Mouse (Mus musculus): ENCODE data around the gene Igtp. TPM values are rescaled to one million over a fixed set of nuclear protein-coding genes. Genes with fewer than 3 reads are reported as not detected.

Gene Igtp
- polyA plus RNA-seq, 1 experiment from 2014 or later, result 1.2 TPM

DNA sequence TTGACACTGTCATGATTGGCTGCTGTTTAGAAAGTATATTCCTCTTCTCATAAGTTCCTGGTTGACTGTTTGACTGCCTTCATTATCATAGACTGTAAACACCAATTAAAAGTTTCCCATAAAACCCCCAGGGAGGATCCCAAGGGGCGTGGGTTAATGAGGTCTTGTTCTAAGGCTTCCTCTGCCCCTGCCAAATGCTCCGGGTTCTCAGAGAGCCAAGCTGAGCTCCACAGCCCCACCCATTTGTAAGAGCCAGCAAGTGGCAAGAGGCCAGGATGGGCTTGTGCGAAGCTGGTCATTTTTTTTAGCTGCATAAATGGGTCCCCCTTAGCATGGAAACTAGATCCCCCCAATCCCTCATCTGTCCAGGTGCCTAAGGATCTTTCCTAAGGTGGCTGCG is 47.9 kb downstream of the Igtp start:
- H3K9me3 ChIP-seq, result no peaks in the 10 kb centered on the region
- 60% methylated on average over 4 of the region's 4 CpGs for WGBS
- DNase-seq (ENCODE audit: extremely low spot score, low spot score), result no peak
- H3K4me1 ChIP-seq, result peaks cover 6% of the 10 kb centered on the region; the same call in 1 of the 2 replicates
- no peak overlapping the region for H3K27ac ChIP-seq
- no peaks in the 10 kb centered on the region for H3K27me3 ChIP-seq (ENCODE audit: poor library complexity, severe bottlenecking)
- H3K4me3 ChIP-seq, result no peak overlapping the region
- no peaks in the 10 kb centered on the region for H3K36me3 ChIP-seq (replicated peaks)

DNA sequence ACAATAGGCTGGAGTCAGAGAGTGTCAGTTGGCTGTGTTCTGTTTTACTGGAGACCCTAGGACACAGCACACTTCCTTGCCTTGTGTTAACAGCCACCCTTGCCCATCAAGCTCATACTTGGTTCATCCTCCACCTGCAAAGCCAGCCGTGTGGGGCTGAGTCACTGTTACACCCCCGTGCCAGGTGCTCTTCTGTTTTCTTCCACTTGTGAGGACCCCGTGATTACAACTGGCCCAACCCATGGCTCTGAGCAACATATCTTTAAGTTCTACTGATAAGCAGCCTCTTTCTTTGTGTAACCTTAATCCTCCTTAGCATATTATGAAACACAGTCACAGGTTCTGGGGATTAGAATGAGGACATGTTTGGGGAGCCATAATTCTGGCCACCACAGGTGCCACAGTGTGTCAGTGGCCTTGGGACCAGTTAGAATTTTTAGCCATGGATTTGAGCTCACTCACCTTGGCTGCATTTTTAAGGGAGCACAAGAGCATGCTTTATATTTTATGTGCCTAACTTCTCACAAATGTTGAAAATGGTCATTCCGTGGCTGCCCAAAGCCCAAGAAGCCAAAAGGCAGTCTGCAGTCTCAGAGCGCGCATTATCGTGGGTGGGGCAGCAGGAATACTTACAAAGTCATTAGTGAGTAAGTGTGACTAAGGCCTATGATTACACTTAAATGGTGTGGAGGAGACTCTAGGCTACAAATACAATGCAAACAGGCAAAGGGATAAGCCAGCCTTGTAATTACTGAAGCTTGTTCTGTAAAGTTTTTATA is 50.0 kb downstream of the Igtp start:
- no peak for DNase-seq (ENCODE audit: extremely low spot score, low spot score)
- Histone ChIP-seq H3K4me3 (no peak overlapping the region), H3K36me3 (replicated peaks) (no peaks in the 10 kb centered on the region), H3K27ac (no peak overlapping the region), H3K4me1 (peaks cover 6% of the 10 kb centered on the region; the same call in 1 of the 2 replicates), H3K27me3 (ENCODE audit: poor library complexity, severe bottlenecking) (no peaks in the 10 kb centered on the region), H3K9me3 (no peaks in the 10 kb centered on the region)
- whole genome bisulfite sequencing, result 84% methylated on average over 7 of the region's 7 CpGs

DNA sequence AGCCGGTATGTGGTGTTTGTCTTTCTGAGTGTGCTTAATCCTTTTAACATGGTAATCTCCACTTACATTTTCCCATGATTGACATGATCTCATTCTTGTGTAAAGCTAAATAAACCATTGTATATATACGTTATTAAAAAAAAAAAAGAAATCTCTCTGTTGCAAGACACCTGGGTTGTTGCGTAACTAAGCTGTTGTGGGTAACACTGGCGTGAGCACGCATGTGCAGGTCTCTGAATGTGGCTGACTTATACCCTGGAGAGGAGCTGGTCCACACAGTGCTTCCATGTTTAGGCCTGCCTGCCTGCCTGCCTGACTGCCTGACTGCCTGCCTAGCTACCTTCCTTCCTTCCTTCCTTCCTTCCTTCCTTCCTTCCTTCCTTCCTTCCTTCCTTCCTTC is 51.2 kb downstream of the Igtp start:
- WGBS, result 86% methylated on average over 5 of the region's 5 CpGs
- no peak for DNase-seq (ENCODE audit: extremely low spot score, low spot score)

DNA sequence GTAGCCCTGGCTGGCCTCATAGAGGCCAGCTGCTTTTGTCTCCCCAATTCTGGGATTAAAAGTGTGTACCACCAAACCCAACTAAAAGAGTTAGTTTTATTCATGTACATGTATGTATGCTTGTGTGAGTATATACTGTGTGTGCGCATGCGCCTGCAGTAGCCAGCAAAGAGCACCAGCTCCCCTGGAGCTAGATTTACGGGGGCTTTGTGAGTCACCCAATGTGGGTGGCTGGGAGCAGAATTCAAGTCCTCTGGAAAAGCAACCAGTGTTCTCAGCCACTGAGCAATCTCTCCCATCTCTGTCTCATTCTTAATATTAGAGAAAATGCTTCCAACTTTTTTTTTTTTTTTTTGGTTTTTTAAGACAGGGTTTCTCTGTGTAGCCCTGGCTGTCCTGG is 55.1 kb downstream of the Igtp start:
- Histone ChIP-seq H3K4me3 (no peak overlapping the region), H3K27me3 (ENCODE audit: poor library complexity, severe bottlenecking) (no peaks in the 10 kb centered on the region), H3K9me3 (no peaks in the 10 kb centered on the region), H3K4me1 (no peaks in the 10 kb centered on the region), H3K27ac (no peak overlapping the region), H3K36me3 (replicated peaks) (no peaks in the 10 kb centered on the region)
- WGBS, result 94% methylated on average over 3 of the region's 3 CpGs
- DNase-seq (ENCODE audit: extremely low spot score, low spot score), result no peak

More for the DNA sequence above, 51.2 kb downstream of the Igtp start:
- Histone ChIP-seq H3K36me3 (replicated peaks) (no peaks in the 10 kb centered on the region), H3K4me1 (peaks cover 6% of the 10 kb centered on the region; the same call in 1 of the 2 replicates), H3K4me3 (no peak overlapping the region), H3K27ac (no peak overlapping the region), H3K9me3 (no peaks in the 10 kb centered on the region), H3K27me3 (ENCODE audit: poor library complexity, severe bottlenecking) (no peaks in the 10 kb centered on the region)

Other genes starting within 250 kb of the Igtp start
- 17.3 and 18.6 TPM in 2 replicates for gene Larp1, start 190.5 kb upstream of the Igtp start, polyA plus RNA-seq (2016; fragmentation: Nextera tagmentation; extraction: Ambion mirVana)
- gene Gm12248, start 106.4 kb upstream of the Igtp start, polyA plus RNA-seq (2016; fragmentation: Nextera tagmentation; extraction: Ambion mirVana), result not detected in 2 replicates
- gene Cnot8, start 95.4 kb upstream of the Igtp start, polyA plus RNA-seq (2016; fragmentation: Nextera tagmentation; extraction: Ambion mirVana), result 90.9 and 96.1 TPM in 2 replicates
- gene Gemin5, start 31.0 kb upstream of the Igtp start, polyA plus RNA-seq (2016; fragmentation: Nextera tagmentation; extraction: Ambion mirVana), result 38.6 and 39.5 TPM in 2 replicates
- gene Mrpl22, start 27.9 kb upstream of the Igtp start, polyA plus RNA-seq (2016; fragmentation: Nextera tagmentation; extraction: Ambion mirVana), result 141 and 146 TPM in 2 replicates
- gene Irgm2, start 62 bp downstream of the Igtp start, polyA plus RNA-seq (2016; fragmentation: Nextera tagmentation; extraction: Ambion mirVana), result 0.20 and 0.26 TPM in 2 replicates
- gene 4930438A08Rik, start 75.2 kb downstream of the Igtp start, polyA plus RNA-seq (2016; fragmentation: Nextera tagmentation; extraction: Ambion mirVana), result not detected in 2 replicates
- 27.1 and 30.9 TPM in 2 replicates for gene Zfp692, start 107.5 kb downstream of the Igtp start, polyA plus RNA-seq (2016; fragmentation: Nextera tagmentation; extraction: Ambion mirVana)
- 23.9 and 24.1 TPM in 2 replicates for gene Zfp672, start 130.8 kb downstream of the Igtp start, polyA plus RNA-seq (2016; fragmentation: Nextera tagmentation; extraction: Ambion mirVana)
- gene Sh3bp5l, start 131.2 kb downstream of the Igtp start, polyA plus RNA-seq (2016; fragmentation: Nextera tagmentation; extraction: Ambion mirVana), result 39.8 and 40.9 TPM in 2 replicates
- not detected in 2 replicates for gene Lypd8, start 179.5 kb downstream of the Igtp start, polyA plus RNA-seq (2016; fragmentation: Nextera tagmentation; extraction: Ambion mirVana)
- gene 1810065E05Rik, start 221.6 kb downstream of the Igtp start, polyA plus RNA-seq (2016; fragmentation: Nextera tagmentation; extraction: Ambion mirVana), result not detected in 2 replicates
- gene Gm12253, start 233.0 kb downstream of the Igtp start, polyA plus RNA-seq (2016; fragmentation: Nextera tagmentation; extraction: Ambion mirVana), result not detected in 2 replicates